Comparison of ENCODE assay signal across 19 mouse cellular contexts in genomic region chr3:53002076-53002475, GRCm38 (mm10). TPM values are rescaled to one million over a fixed set of nuclear protein-coding genes. Genes with fewer than 3 reads are reported as not detected.
DNase-seq lines count a peak whose midpoint lies in the region; ATAC-seq and TF ChIP-seq lines count a peak whose summit lies in the region.
"Had no signal": no experiment of that assay in that cellular context is flagged by ENCODE, and none has a peak within 500 bp of the region (broad histone marks: within the 10 kb centered on the region; RNA-seq: fewer than 3 reads in every experiment).

No protein-coding gene starts in this region.

- peak; percentile 75 for DNase-seq in heart, adult 11 months
- DNase-seq in heart, adult 9 months (ENCODE audit: low spot score in 2 of 2): no peak
- peak; percentile 29 to 51 for DNase-seq in kidney, postnatal 4 days
- no peak for DNase-seq in kidney, adult 18-20 months
- DNase-seq in lung, postnatal 0 days (ENCODE audit: low spot score): peak; percentile 6
- DNase-seq in lung, postnatal 25 days (ENCODE audit: low spot score): no peak
- peak; percentile 25 for DNase-seq in limb, embryonic 14.5 days (ENCODE audit: low spot score)
- DNase-seq: adrenal gland, postnatal 10 days; cerebellum, adult 11 months; cerebellum, adult 8-10 months; cerebellum, postnatal 14 days; embryo, embryonic 11 days; gastrocnemius, postnatal 10 days; heart, adult 2 months had no signal

- no peak overlapping the region for H3K4me2 ChIP-seq in lung, postnatal 0 days (replicated peaks; ENCODE audit: low read depth, low read length)
- no peak overlapping the region for H3K4me2 ChIP-seq in limb, embryonic 14.5 days (replicated peaks; ENCODE audit: low read depth, low read length, severe bottlenecking)
- H3K4me2 ChIP-seq: embryonic facial prominence, embryonic 12.5 days; forebrain, embryonic 12.5 days; heart, embryonic 12.5 days had no signal

- peaks cover 19% of the 10 kb centered on the region for H3K36me3 ChIP-seq in lung, postnatal 0 days (ENCODE audit: insufficient read depth, low read length)
- peaks cover 73% of the 10 kb centered on the region for H3K36me3 ChIP-seq in limb, embryonic 14.5 days (ENCODE audit: control insufficient read depth, insufficient read depth, low read length)

- H3K4me3 ChIP-seq in lung, postnatal 0 days (ENCODE audit: low read depth, low read length): no peak overlapping the region
- no peak overlapping the region for H3K4me3 ChIP-seq in limb, embryonic 14.5 days (replicated peaks; ENCODE audit: low read length)
- H3K4me3 ChIP-seq: embryonic facial prominence, embryonic 12.5 days; forebrain, embryonic 12.5 days; heart, adult 2 months; heart, embryonic 12.5 days; hindbrain, embryonic 10.5 days had no signal

- 65% methylated on average over 6 of the region's 6 CpGs for WGBS in lung, postnatal 0 days
- 40% methylated on average over 6 of the region's 6 CpGs for WGBS in limb, embryonic 14.5 days

- no peak for TF ChIP-seq EP300 in lung, postnatal 0 days (IDR thresholded peaks at IDR 0.05)

- ATAC-seq in lung, postnatal 0 days: no peak
- ATAC-seq in limb, embryonic 14.5 days (ENCODE audit: low FRiP score, low read depth): no peak
- ATAC-seq: forebrain, embryonic 16.5 days had no signal

- no peaks in the 10 kb centered on the region for H3K27me3 ChIP-seq in lung, postnatal 0 days (replicated peaks; ENCODE audit: insufficient read depth, low read length)
- H3K27me3 ChIP-seq in limb, embryonic 14.5 days (ENCODE audit: control insufficient read depth, insufficient read depth, low read length): no peaks in the 10 kb centered on the region
- H3K27me3 ChIP-seq: embryonic facial prominence, embryonic 12.5 days; forebrain, embryonic 12.5 days; heart, embryonic 12.5 days had no signal

- no peaks in the 10 kb centered on the region for H3K4me1 ChIP-seq in lung, postnatal 0 days (ENCODE audit: insufficient read depth, low read depth, low read length)
- H3K4me1 ChIP-seq in limb, embryonic 14.5 days (ENCODE audit: control insufficient read depth, insufficient read depth, low read length): no peaks in the 10 kb centered on the region
- H3K4me1 ChIP-seq: embryonic facial prominence, embryonic 12.5 days; forebrain, embryonic 12.5 days; hindbrain, embryonic 10.5 days had no signal

- H3K9me3 ChIP-seq in lung, postnatal 0 days (ENCODE audit: low read length): no peaks in the 10 kb centered on the region
- H3K9me3 ChIP-seq in limb, embryonic 14.5 days (ENCODE audit: control insufficient read depth, low read length): no peaks in the 10 kb centered on the region
- H3K9me3 ChIP-seq: embryonic facial prominence, embryonic 12.5 days; forebrain, embryonic 12.5 days; heart, embryonic 12.5 days; hindbrain, embryonic 10.5 days had no signal

- H3K9ac ChIP-seq in lung, postnatal 0 days (replicated peaks; ENCODE audit: low read depth): no peak overlapping the region
- H3K9ac ChIP-seq in limb, embryonic 14.5 days (ENCODE audit: low read depth, low read length, severe bottlenecking): no peak overlapping the region
- H3K9ac ChIP-seq: embryonic facial prominence, embryonic 12.5 days; forebrain, embryonic 12.5 days; heart, embryonic 12.5 days had no signal

- no peak for TF ChIP-seq CTCF in lung, postnatal 0 days (IDR thresholded peaks at IDR 0.05)

- TF ChIP-seq POLR2A in limb, embryonic 14.5 days (IDR thresholded peaks at IDR 0.05; ENCODE audit: borderline replicate concordance, extremely low read depth, insufficient read depth, insufficient read length): no peak

- H3K27ac ChIP-seq in lung, postnatal 0 days (ENCODE audit: low read length): no peak overlapping the region
- no peak overlapping the region for H3K27ac ChIP-seq in limb, embryonic 14.5 days (replicated peaks; ENCODE audit: low read depth, low read length)
- H3K27ac ChIP-seq: embryonic facial prominence, embryonic 12.5 days; forebrain, embryonic 12.5 days; heart, adult 2 months; hindbrain, embryonic 10.5 days had no signal

RNA-seq across cellular contexts. Expression of gene Cog6, which starts 15.0 kb away (rescaled TPM):
- polyA plus RNA-seq in lung, postnatal 0 days (2015; fragmentation: Nextera tagmentation; extraction: Ambion mirVana): 33.2 and 36.9 TPM in 2 replicates
- 41.3 TPM in 2 replicates for polyA plus RNA-seq in limb, embryonic 14.5 days (2012; rRNA removed)
- 52.8 and 55.6 TPM in 2 replicates for polyA plus RNA-seq in limb, embryonic 14.5 days (2014; fragmentation: Nextera tagmentation; extraction: Ambion mirVana)

RNA-seq across cellular contexts. Expression of gene Lhfp, which starts 39.3 kb away (rescaled TPM):
- polyA plus RNA-seq in lung, postnatal 0 days (2015; fragmentation: Nextera tagmentation; extraction: Ambion mirVana): 158 and 178 TPM in 2 replicates
- 83.3 and 91.0 TPM in 2 replicates for polyA plus RNA-seq in limb, embryonic 14.5 days (2012; rRNA removed)
- polyA plus RNA-seq in limb, embryonic 14.5 days (2014; fragmentation: Nextera tagmentation; extraction: Ambion mirVana): 94.0 and 105 TPM in 2 replicates

Comparison
In these comparisons a context has a peak if more than half of its experiments do, and no peak if none do; other contexts are left out.
1. DNase-seq: peak in heart, adult 11 months (single experiment), kidney, postnatal 4 days (2 of 2), lung, postnatal 0 days (single experiment) and limb, embryonic 14.5 days (single experiment); none in heart, adult 9 months (0 of 2), kidney, adult 18-20 months (single experiment) and lung, postnatal 25 days (single experiment).